Mouse (Mus musculus): ENCODE data around the gene Plcd1. TPM values are rescaled to one million over a fixed set of nuclear protein-coding genes. Genes with fewer than 3 reads are reported as not detected.

Gene Plcd1
- 2.5 TPM for polyA plus RNA-seq (2017; shearing (Covaris generic))

DNA sequence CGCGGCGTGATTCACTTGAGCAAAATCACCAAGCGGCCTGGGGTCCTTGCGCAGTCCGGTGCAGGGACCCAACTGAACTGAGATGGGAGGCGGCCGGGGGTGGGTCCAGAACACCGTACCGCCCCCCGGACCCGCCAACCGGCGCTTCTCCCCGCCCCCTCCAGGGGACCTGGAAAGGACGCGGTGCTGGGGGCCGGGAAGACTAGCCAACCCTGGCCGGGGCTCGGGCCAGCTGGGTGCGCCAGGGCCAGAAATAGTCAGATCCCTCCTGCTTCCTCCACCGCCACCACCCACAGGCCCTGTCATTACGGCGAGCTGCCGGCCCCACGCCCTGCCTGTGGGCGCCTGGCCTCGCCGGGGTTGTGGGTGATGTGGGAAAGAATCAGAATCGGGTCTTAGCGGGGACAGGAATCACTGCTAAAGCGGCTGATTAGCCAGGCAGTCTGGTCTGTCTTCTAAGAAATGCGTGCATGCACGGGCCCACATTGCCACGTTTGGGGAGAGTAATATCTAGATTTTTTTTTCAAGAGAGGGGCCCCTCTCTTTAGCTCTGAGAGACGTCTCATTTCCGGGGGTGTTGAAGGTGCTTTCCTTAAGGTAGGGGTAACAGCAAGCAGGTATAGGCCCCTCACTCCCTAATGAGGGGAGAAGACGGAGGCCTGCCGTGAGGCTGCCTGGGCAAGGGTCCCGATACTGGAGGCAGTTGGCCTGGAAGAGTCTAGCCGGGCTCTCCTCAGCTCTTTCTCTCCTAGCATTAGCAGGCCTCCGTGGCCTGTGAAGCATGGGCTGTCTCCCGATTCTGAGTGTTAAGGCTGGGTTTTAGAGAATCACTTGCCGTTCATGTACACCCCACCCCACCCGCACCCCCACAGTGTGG is at the start of gene Plcd1:
Gene Plcd1, minus strand, starts transcription at position 84 of the 877 bp plus-strand sequence.

DNA sequence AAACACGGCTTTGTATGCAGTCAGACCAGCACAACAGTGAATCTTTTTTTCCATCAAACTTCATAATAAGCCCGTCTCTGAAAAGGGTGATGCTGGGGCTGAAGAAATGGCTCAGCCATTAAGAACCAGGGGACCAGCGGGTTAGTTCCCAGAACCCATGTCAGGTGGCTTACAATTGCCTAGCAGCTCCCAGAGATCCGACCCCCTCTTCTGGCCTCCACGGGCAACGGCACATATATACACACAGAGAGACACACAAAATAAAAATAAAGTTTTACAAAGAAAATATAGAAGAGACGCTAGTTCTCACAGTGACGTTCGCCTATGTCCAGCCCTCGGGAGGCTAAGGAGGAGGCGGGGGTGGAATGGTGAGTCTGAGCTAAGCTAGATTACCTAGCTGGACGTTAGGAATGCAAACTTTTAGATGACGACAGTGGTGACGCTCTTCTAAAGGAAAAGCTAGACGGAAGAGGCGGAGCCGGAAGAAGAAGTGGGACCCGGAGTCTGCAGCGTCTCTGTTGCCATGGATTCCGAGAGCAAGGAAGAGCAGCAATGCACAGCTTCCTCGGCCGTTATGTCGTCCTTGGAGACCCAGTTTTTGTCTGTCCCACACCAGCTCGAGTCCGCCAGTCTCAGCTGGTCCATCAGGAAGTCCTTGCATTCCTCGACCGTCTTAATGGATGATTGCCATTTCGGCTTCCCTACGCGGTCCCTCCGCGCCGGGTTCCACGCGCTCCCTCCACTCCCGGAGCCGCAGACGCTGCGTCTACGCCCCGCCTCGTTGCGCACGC is 8.9 kb upstream of the Plcd1 start, which contains the start of gene Dlec1:
Gene Dlec1, plus strand, starts transcription at position 487 of the 791 bp plus-strand sequence.

DNA sequence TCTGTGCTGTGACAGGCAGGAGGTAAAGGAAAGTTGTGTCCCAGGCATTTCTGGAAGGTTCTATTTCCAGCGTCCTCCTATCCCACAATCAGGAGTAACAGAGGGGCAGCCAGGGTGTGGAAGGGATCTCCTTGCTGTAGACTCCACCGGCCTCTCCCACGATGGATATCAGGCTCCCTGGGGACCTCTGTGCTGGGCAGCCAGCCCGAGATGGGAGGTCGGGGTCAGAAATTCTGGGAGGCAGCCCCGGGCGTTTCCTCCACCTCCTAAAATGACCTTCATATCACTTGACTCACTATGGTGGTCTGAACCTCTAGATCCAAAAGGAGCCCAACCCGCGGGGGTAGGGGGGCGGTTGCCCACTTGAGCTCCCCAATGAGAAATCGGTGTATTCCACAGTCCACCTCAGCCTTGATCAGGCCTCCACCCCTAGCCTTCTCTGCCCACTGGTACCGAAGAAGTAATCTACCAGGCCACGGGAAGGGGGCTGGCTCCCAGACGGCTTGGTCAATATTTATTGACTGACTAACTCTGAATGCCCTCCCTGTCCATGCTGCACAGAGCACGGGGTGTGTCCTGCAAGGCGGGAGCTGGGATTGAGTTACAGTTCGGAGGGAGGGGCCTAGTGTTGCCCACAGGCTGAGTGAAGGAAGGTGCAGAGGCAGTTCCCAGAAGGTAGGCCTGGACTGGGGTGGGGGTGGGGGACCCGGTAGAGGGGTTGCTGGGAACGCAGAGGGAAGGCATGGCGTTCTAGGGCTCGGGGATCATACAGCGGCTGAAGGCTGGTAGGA is 41.0 kb downstream of the Plcd1 start, which contains the start of gene Vill:
Gene Vill, plus strand, starts transcription at position 625 of the 791 bp plus-strand sequence.

Other genes starting within 250 kb of the Plcd1 start
- 0.95 TPM for gene Ctdspl, start 167.0 kb downstream of the Plcd1 start, polyA plus RNA-seq (2017; shearing (Covaris generic))
- 32.7 TPM for gene Vill, start 40.7 kb downstream of the Plcd1 start, polyA plus RNA-seq (2017; shearing (Covaris generic))
- gene Dlec1, start 9.0 kb upstream of the Plcd1 start, polyA plus RNA-seq (2017; shearing (Covaris generic)): 0.08 TPM
- gene Acaa1b, start 63.6 kb upstream of the Plcd1 start, polyA plus RNA-seq (2017; shearing (Covaris generic)): 0.29 TPM
- gene Gm47289, start 65.7 kb upstream of the Plcd1 start, polyA plus RNA-seq (2017; shearing (Covaris generic)): not detected
- gene Slc22a13, start 115.6 kb upstream of the Plcd1 start, polyA plus RNA-seq (2017; shearing (Covaris generic)): 0.10 TPM
- 22.7 TPM for gene Oxsr1, start 228.9 kb upstream of the Plcd1 start, polyA plus RNA-seq (2017; shearing (Covaris generic))
- gene Acaa1a, start 246.2 kb upstream of the Plcd1 start, polyA plus RNA-seq (2017; shearing (Covaris generic)): 112 TPM
- 87.5 TPM for gene Myd88, start 247.9 kb upstream of the Plcd1 start, polyA plus RNA-seq (2017; shearing (Covaris generic))

Measured in CD4-positive, CD25-positive, alpha-beta regulatory T cell (primary cell).